Mouse (Mus musculus) MEL (cell line): ENCODE results near the gene Psap.

Experiments used
- CTCF ChIP-seq, 3 experiments: IDR thresholded peaks in 2 of 3; conservative IDR thresholded peaks in 1 of 3; 2 replicates each; pipeline ENCODE4 v1.5.1; 2011 to 2012; ENCODE audit warnings: low read length in 3 of 3, low read depth in 2 of 3, mild to moderate bottlenecking in 2 of 3, improper control_type of control experiment in 1 of 3, inconsistent platforms in 1 of 3, mixed read lengths in 1 of 3, moderate library complexity in 1 of 3; ENCODE audit not compliant: control insufficient read depth in 1 of 3, insufficient read depth in 1 of 3, poor library complexity in 1 of 3, severe bottlenecking in 1 of 3
- MAFK ChIP-seq: IDR thresholded peaks from 2 replicates; pipeline ENCODE4 v1.6.1; 2011; ENCODE audit warnings: low read depth, mild to moderate bottlenecking, low read length, improper control_type of control experiment, borderline replicate concordance

GRCm38 (mm10) chr10:60284676-60285111 lies 7.3 kb downstream of the Psap start:
- TF ChIP-seq CTCF (IDR thresholded peaks at IDR 0.05 in 2 of 3, conservative IDR thresholded peaks at IDR 0.05 in 1 of 3; ENCODE audit: control insufficient read depth in 1 of 3, insufficient read depth in 1 of 3, low read depth in 2 of 3, low read length in 3 of 3, poor library complexity in 1 of 3, severe bottlenecking in 1 of 3), result no peak
- TF ChIP-seq MAFK, result no peak
